Mouse (Mus musculus) left cerebral cortex, postnatal 4 days (tissue): ENCODE data around the gene Pkd1l2. TPM values are rescaled to one million over a fixed set of nuclear protein-coding genes. Genes with fewer than 3 reads are reported as not detected.
A peak's percentile ranks its signal among the peaks of the same experiment; 100 is the strongest.

Experiments
- DNase-seq: peaks from one replicate; pipeline ENCODE4 v3.0.0-alpha.2; 2022
- intact Hi-C: fragments of 180-260 bp; cut with DNase I; formaldehyde crosslinking; loops from one replicate; pipeline ENCODE4 v1.15.1; 2025
- total RNA-seq, 2 experiments: library from RNA; stranded (reverse); gene quantifications; 2 replicates each; pipeline ENCODE4 v1.2.3; 2021

Gene Pkd1l2
- total RNA-seq, 2 experiments from 2014 or later = not detected

- peak; percentile 99 for DNase-seq
- intact Hi-C loops = no loop called here
These were observed 103.5 kb downstream of the Pkd1l2 start, which contains the start of gene 1700030J22Rik for GRCm38 (mm10) chr8:116978631-116979256. TSS of gene 1700030J22Rik (minus strand) at chr8:116978959.

- intact Hi-C loops = no loop called here
- no peak for DNase-seq
These were observed 104.2 kb downstream of the Pkd1l2 start for GRCm38 (mm10) chr8:116978052-116978451.

GRCm38 (mm10) chr8:116975606-116976005 lies 106.6 kb downstream of the Pkd1l2 start:
- intact Hi-C loops = no loop called here
- DNase-seq = no peak

GRCm38 (mm10) chr8:116975066-116975465 lies 107.2 kb downstream of the Pkd1l2 start:
- intact Hi-C loops = no loop called here
- no peak for DNase-seq

GRCm38 (mm10) chr8:116969531-116969930 lies 112.7 kb downstream of the Pkd1l2 start:
- no peak for DNase-seq
- intact Hi-C loops = no loop called here

- no peak for DNase-seq
- intact Hi-C loops = no loop called here
These were observed 127.8 kb downstream of the Pkd1l2 start for GRCm38 (mm10) chr8:116954415-116954814.

- intact Hi-C loops = no loop called here
These were observed 129.8 kb downstream of the Pkd1l2 start for GRCm38 (mm10) chr8:116952428-116952827.

GRCm38 (mm10) chr8:116951778-116952177 lies 130.5 kb downstream of the Pkd1l2 start:
- DNase-seq = no peak
- intact Hi-C loops = no loop called here

More at GRCm38 (mm10) chr8:116952428-116952827, 129.8 kb downstream of the Pkd1l2 start:
- no peak for DNase-seq

GRCm38 (mm10) chr8:116951369-116951768 lies 130.9 kb downstream of the Pkd1l2 start:
- intact Hi-C loops = no loop called here
- no peak for DNase-seq

GRCm38 (mm10) chr8:116947589-116947988 lies 134.7 kb downstream of the Pkd1l2 start:
- DNase-seq = no peak
- intact Hi-C loops = no loop called here

- no peak for DNase-seq
These were observed 135.4 kb downstream of the Pkd1l2 start for GRCm38 (mm10) chr8:116946851-116947250.

GRCm38 (mm10) chr8:116946268-116946838 lies 135.9 kb downstream of the Pkd1l2 start:
- intact Hi-C loops = no loop called here
- DNase-seq = no peak

More at GRCm38 (mm10) chr8:116946851-116947250, 135.4 kb downstream of the Pkd1l2 start:
- intact Hi-C loops = no loop called here

Other genes with a start within 250 kb of the Pkd1l2 start
- 1 to 10 TPM; 7.7 to 9.8 TPM for gene Cmc2, start 161.0 kb downstream of the Pkd1l2 start, total RNA-seq
- 1 to 10 TPM; 3.8 to 4.7 TPM for gene Cenpn, start 160.7 kb downstream of the Pkd1l2 start, total RNA-seq
- gene Atmin, start 139.1 kb downstream of the Pkd1l2 start, total RNA-seq = 10 to 100 TPM; 27.7 to 30.1 TPM
- gene 1700030J22Rik, start 103.5 kb downstream of the Pkd1l2 start, total RNA-seq = 10 to 100 TPM; 11.9 to 13.3 TPM
- 10 to 100 TPM; 34.8 to 39.4 TPM for gene Gcsh, start 88.9 kb downstream of the Pkd1l2 start, total RNA-seq
- gene Bco1, start 13.4 kb upstream of the Pkd1l2 start, total RNA-seq = under 1 TPM in 1 of 2 experiments, not detected in 1; 0.22 TPM
- 10 to 100 TPM; 30.6 to 34.4 TPM for gene Gan, start 75.7 kb upstream of the Pkd1l2 start, total RNA-seq
- gene Cmip, start 174.6 kb upstream of the Pkd1l2 start, total RNA-seq = 100 to 1,000 TPM; 351 to 377 TPM